Mouse (Mus musculus) testis, adult 2 months (tissue): Measurements from ENCODE around the gene Dnajc30.

Source experiments
- CTCF ChIP-seq: fragments of 200-500 bp; IDR thresholded peaks from 2 replicates; pipeline ENCODE4 v1.5.1; 2012; ENCODE audit warnings: low read depth, mild to moderate bottlenecking, inconsistent platforms, low read length, moderate library complexity; ENCODE audit not compliant: control insufficient read depth, insufficient read depth, insufficient replicate concordance
- POLR2A ChIP-seq: fragments of 200-500 bp; IDR thresholded peaks from 2 replicates; pipeline ENCODE4 v1.6.1; 2012; ENCODE audit warnings: low read depth, mild to moderate bottlenecking, inconsistent platforms, low read length, moderate library complexity; ENCODE audit not compliant: control insufficient read depth

DNA sequence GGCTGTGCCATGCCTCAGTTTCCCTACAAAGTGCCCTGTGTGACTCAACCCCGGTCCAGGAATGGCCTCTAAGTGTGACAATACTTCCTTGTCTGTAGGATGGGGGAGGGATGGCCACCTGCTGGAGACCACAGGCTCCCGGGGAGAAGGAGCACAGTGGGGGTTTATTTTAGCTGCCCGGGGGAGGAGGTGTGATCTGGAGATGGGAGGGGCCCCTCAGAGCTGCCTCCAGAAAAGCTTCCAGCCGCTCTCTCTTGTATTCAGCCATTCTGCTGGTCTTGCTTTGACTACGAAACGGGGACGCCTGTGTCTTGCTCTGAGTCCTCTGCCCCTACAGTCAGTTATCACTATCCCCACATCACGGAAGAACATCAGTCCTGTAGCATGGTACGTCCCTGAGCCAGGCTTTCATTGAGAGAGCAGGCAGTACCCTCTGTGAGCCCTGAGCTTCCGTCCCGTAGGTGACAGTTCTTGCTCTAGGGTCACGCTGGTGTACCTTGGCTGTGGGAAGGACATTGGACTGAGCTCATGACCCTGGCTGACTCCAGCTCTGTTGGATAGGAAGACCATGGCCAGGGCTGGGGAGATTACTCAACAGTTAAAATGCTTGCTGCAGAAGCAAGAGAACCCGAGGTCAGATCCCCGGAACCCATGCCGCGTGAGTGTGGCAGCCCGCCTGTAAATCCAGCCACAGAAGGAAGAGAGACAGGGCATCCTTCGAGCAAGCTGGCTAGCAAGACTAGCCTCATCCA, 28.2 kb upstream of the Dnajc30 start:
- TF ChIP-seq CTCF (no peak), POLR2A (no peak)
